Mouse (Mus musculus) kidney, adult 2 months (tissue): Measurements from ENCODE around the gene Ncoa1.

ENCODE experiments used
- CTCF ChIP-seq: fragments of 200-500 bp; conservative IDR thresholded peaks from 2 replicates; pipeline ENCODE4 v1.5.1; 2011; ENCODE audit warnings: low read depth, mild to moderate bottlenecking, control low read depth, low read length, moderate library complexity, mixed read lengths; ENCODE audit not compliant: insufficient read depth, insufficient read length
- POLR2A ChIP-seq: fragments of 200-500 bp; IDR thresholded peaks from one replicate; pipeline ENCODE4 v1.6.1; 2011; ENCODE audit warnings: low read depth, low read length, control low read depth

- TF ChIP-seq POLR2A (no peak), CTCF (no peak)
These were observed 170.2 kb downstream of the Ncoa1 start for GRCm38 (mm10) chr12:4306712-4307313.
